Mouse (Mus musculus) hindbrain, embryonic 10.5 days (tissue): Measurements from ENCODE around the gene Igf2r. TPM values are rescaled to one million over a fixed set of nuclear protein-coding genes. Genes with fewer than 3 reads are reported as not detected.

Experiments
- DNase-seq: peaks from one replicate; pipeline ENCODE4 v3.0.0-alpha.2; 2017; ENCODE audit warnings: low spot score
- H3K27ac ChIP-seq: fragments of 300-500 bp; sonication (generic); 2 replicates; pipeline ENCODE4 v1.5.1; 2016; ENCODE audit warnings: mild to moderate bottlenecking, moderate library complexity
- H3K27me3 ChIP-seq: fragments of 300-500 bp; sonication (generic); 2 replicates; pipeline ENCODE4 v1.6.1; 2016; ENCODE audit warnings: mild to moderate bottlenecking; ENCODE audit not compliant: poor library complexity, insufficient read depth, severe bottlenecking
- H3K36me3 ChIP-seq: fragments of 300-500 bp; sonication (generic); 2 replicates; pipeline ENCODE4 v1.6.1; 2016; ENCODE audit warnings: mild to moderate bottlenecking, moderate library complexity
- H3K4me1 ChIP-seq: fragments of 300-500 bp; sonication (generic); replicated peaks from 2 replicates; pipeline ENCODE4 v1.6.1; 2016; ENCODE audit warnings: mild to moderate bottlenecking
- H3K4me3 ChIP-seq: fragments of 300-500 bp; sonication (generic); 2 replicates; pipeline ENCODE4 v1.5.1; 2016; ENCODE audit warnings: mild to moderate bottlenecking, moderate library complexity
- H3K9me3 ChIP-seq: fragments of 300-500 bp; sonication (generic); 2 replicates; pipeline ENCODE4 v1.6.1; 2016; ENCODE audit warnings: mild to moderate bottlenecking, moderate library complexity
- WGBS: fragments of 180-500 bp; shearing (Covaris S2); methylation state at CpG from one replicate; pipeline ENCODE4 v1.1.7; 2016; 5-methylcytosine and 5-hydroxymethylcytosine counted together
- polyA plus RNA-seq: library from polyadenylated mRNA; unstranded; fragments of >200 nt; fragmentation: Nextera tagmentation; extraction: Ambion mirVana; gene quantifications from 2 replicates; pipeline ENCODE4 v1.2.1, GENCODE M21; 2016

Gene Igf2r
- polyA plus RNA-seq, 1 experiment from 2014 or later: 17.3 TPM

GRCm38 (mm10) chr17:12770500-12770899 lies 1.0 kb upstream of the Igf2r start:
- H3K4me3 ChIP-seq: no peak overlapping the region
- peaks cover 38% of the 10 kb centered on the region for H3K4me1 ChIP-seq
- H3K27me3 ChIP-seq: no peaks in the 10 kb centered on the region
- peaks cover 6% of the 10 kb centered on the region; the same call in 1 of the 2 replicates for H3K9me3 ChIP-seq
- no peaks in the 10 kb centered on the region; the same call in 1 of the 2 replicates for H3K36me3 ChIP-seq
- WGBS: 88% methylated on average over 5 of the region's 5 CpGs
- no peak for DNase-seq
- no peak overlapping the region for H3K27ac ChIP-seq

GRCm38 (mm10) chr17:12768415-12769379 lies 767 bp downstream of the Igf2r start:
- H3K36me3 ChIP-seq: no peaks in the 10 kb centered on the region; the same call in none of the 2 replicates
- peak overlapping the region; percentile 80 for H3K4me3 ChIP-seq
- H3K4me1 ChIP-seq: peaks cover 38% of the 10 kb centered on the region
- H3K9me3 ChIP-seq: peaks cover 6% of the 10 kb centered on the region; the same call in 1 of the 2 replicates
- H3K27ac ChIP-seq: peak overlapping the region; percentile 92
- 10% methylated on average over 41 of the region's 41 CpGs for WGBS
- no peak for DNase-seq
- H3K27me3 ChIP-seq: no peaks in the 10 kb centered on the region

GRCm38 (mm10) chr17:12767294-12767852 lies 2.1 kb downstream of the Igf2r start:
- DNase-seq: no peak
- Histone ChIP-seq H3K27ac (no peak overlapping the region), H3K36me3 (peaks cover 3% of the 10 kb centered on the region), H3K4me1 (peaks cover 38% of the 10 kb centered on the region), H3K9me3 (peaks cover 6% of the 10 kb centered on the region; the same call in 1 of the 2 replicates), H3K27me3 (no peaks in the 10 kb centered on the region), H3K4me3 (0 out of 2 replicates have a peak overlapping the region, but pooled peaks have one; percentile 80)
- 94% methylated on average over 6 of the region's 6 CpGs for WGBS

- no peak overlapping the region for H3K4me3 ChIP-seq
- H3K36me3 ChIP-seq: peaks cover 18% of the 10 kb centered on the region
- DNase-seq: no peak
- no peaks in the 10 kb centered on the region for H3K27me3 ChIP-seq
- H3K9me3 ChIP-seq: no peaks in the 10 kb centered on the region
- no peak overlapping the region for H3K27ac ChIP-seq
- WGBS: 93% methylated on average over 2 of the region's 2 CpGs
- peaks cover 41% of the 10 kb centered on the region for H3K4me1 ChIP-seq
Measured at GRCm38 (mm10) chr17:12763412-12763811, 6.1 kb downstream of the Igf2r start.

- Histone ChIP-seq H3K27ac (no peak overlapping the region), H3K4me3 (no peak overlapping the region), H3K36me3 (peaks cover 18% of the 10 kb centered on the region), H3K9me3 (no peaks in the 10 kb centered on the region), H3K4me1 (peaks cover 32% of the 10 kb centered on the region), H3K27me3 (no peaks in the 10 kb centered on the region)
- no peak for DNase-seq
- WGBS: 83% methylated on average over 10 of the region's 10 CpGs
Measured at GRCm38 (mm10) chr17:12760355-12761146, 8.9 kb downstream of the Igf2r start.

- Histone ChIP-seq H3K27ac (no peak overlapping the region), H3K9me3 (no peaks in the 10 kb centered on the region), H3K4me3 (no peak overlapping the region), H3K27me3 (no peaks in the 10 kb centered on the region), H3K4me1 (peaks cover 37% of the 10 kb centered on the region), H3K36me3 (peaks cover 18% of the 10 kb centered on the region)
- 81% methylated on average over 8 of the region's 8 CpGs for WGBS
- no peak for DNase-seq
Measured at GRCm38 (mm10) chr17:12759646-12760074, 9.8 kb downstream of the Igf2r start.

- DNase-seq: no peak
- Histone ChIP-seq H3K4me1 (peaks cover 37% of the 10 kb centered on the region), H3K36me3 (peaks cover 18% of the 10 kb centered on the region), H3K9me3 (no peaks in the 10 kb centered on the region), H3K27me3 (no peaks in the 10 kb centered on the region), H3K27ac (no peak overlapping the region), H3K4me3 (no peak overlapping the region)
- WGBS: 89% methylated on average over 12 of the region's 12 CpGs
Measured at GRCm38 (mm10) chr17:12758701-12759455, 10.6 kb downstream of the Igf2r start.

- H3K9me3 ChIP-seq: no peaks in the 10 kb centered on the region
- H3K4me3 ChIP-seq: no peak overlapping the region
- H3K4me1 ChIP-seq: peaks cover 39% of the 10 kb centered on the region
- WGBS: 95% methylated on average over 5 of the region's 5 CpGs
- H3K27me3 ChIP-seq: no peaks in the 10 kb centered on the region
- no peak overlapping the region for H3K27ac ChIP-seq
- no peak for DNase-seq
- peaks cover 15% of the 10 kb centered on the region; the same call in 1 of the 2 replicates for H3K36me3 ChIP-seq
Measured at GRCm38 (mm10) chr17:12757990-12758389, 11.5 kb downstream of the Igf2r start.

- no peak overlapping the region for H3K27ac ChIP-seq
- H3K36me3 ChIP-seq: peaks cover 15% of the 10 kb centered on the region; the same call in 1 of the 2 replicates
- no peak for DNase-seq
- no peak overlapping the region for H3K4me3 ChIP-seq
- 86% methylated on average over 6 of the region's 6 CpGs for WGBS
- no peaks in the 10 kb centered on the region for H3K27me3 ChIP-seq
- no peaks in the 10 kb centered on the region for H3K9me3 ChIP-seq
- peaks cover 46% of the 10 kb centered on the region for H3K4me1 ChIP-seq
Measured at GRCm38 (mm10) chr17:12757161-12757560, 12.3 kb downstream of the Igf2r start.

- peaks cover 7% of the 10 kb centered on the region; the same call in 1 of the 2 replicates for H3K36me3 ChIP-seq
- 78% methylated on average over 4 of the region's 4 CpGs for WGBS
- no peaks in the 10 kb centered on the region for H3K9me3 ChIP-seq
- DNase-seq: no peak
- H3K27ac ChIP-seq: no peak overlapping the region
- peaks cover 57% of the 10 kb centered on the region for H3K4me1 ChIP-seq
- no peaks in the 10 kb centered on the region for H3K27me3 ChIP-seq
- no peak overlapping the region for H3K4me3 ChIP-seq
Measured at GRCm38 (mm10) chr17:12755951-12756350, 13.5 kb downstream of the Igf2r start.

GRCm38 (mm10) chr17:12755146-12755545 lies 14.3 kb downstream of the Igf2r start:
- H3K27me3 ChIP-seq: no peaks in the 10 kb centered on the region
- H3K4me3 ChIP-seq: no peak overlapping the region
- no peaks in the 10 kb centered on the region for H3K36me3 ChIP-seq
- H3K4me1 ChIP-seq: peaks cover 61% of the 10 kb centered on the region
- no peak for DNase-seq
- WGBS: 82% methylated on average over 4 of the region's 4 CpGs
- no peak overlapping the region for H3K27ac ChIP-seq
- H3K9me3 ChIP-seq: no peaks in the 10 kb centered on the region
